ENCODE assay signal across 11 mouse cellular contexts in genomic region chr19:44510534-44511175, GRCm38 (mm10). TPM values are rescaled to one million over a fixed set of nuclear protein-coding genes. Genes with fewer than 3 reads are reported as not detected.
DNase-seq lines count a peak whose midpoint lies in the region; ATAC-seq and TF ChIP-seq lines count a peak whose summit lies in the region.
"Had no signal": no experiment of that assay in that cellular context is flagged by ENCODE, and none has a peak within 500 bp of the region (broad histone marks: within the 10 kb centered on the region; RNA-seq: fewer than 3 reads in every experiment).

No protein-coding gene starts in this region.

- H3K36me3 ChIP-seq in heart, embryonic 13.5 days, result no peaks in the 10 kb centered on the region
- no peaks in the 10 kb centered on the region for H3K36me3 ChIP-seq in hindbrain, postnatal 0 days (ENCODE audit: insufficient read depth, low read length)
- no peaks in the 10 kb centered on the region for H3K36me3 ChIP-seq in neural tube, embryonic 11.5 days (ENCODE audit: control insufficient read depth, insufficient read depth, low read length)

- H3K9ac ChIP-seq in heart, embryonic 13.5 days, result no peak overlapping the region
- H3K9ac ChIP-seq in hindbrain, postnatal 0 days (replicated peaks; ENCODE audit: low read length), result no peak overlapping the region
- no peak overlapping the region for H3K9ac ChIP-seq in neural tube, embryonic 11.5 days (ENCODE audit: low read length)

- peaks cover 86% of the 10 kb centered on the region for H3K27me3 ChIP-seq in heart, embryonic 13.5 days (replicated peaks)
- peaks cover 68% of the 10 kb centered on the region for H3K27me3 ChIP-seq in hindbrain, postnatal 0 days (ENCODE audit: insufficient read depth, low read length)
- H3K27me3 ChIP-seq in neural tube, embryonic 11.5 days (ENCODE audit: control insufficient read depth, insufficient read depth, low read length), result peaks cover 48% of the 10 kb centered on the region

- no peak for TF ChIP-seq CTCF in hindbrain, postnatal 0 days (IDR thresholded peaks at IDR 0.05; ENCODE audit: low read depth)

- WGBS in heart, embryonic 13.5 days, result 8% methylated on average over 12 of the region's 12 CpGs
- 6% methylated on average over 12 of the region's 12 CpGs for WGBS in hindbrain, postnatal 0 days
- WGBS in neural tube, embryonic 11.5 days, result 10% methylated on average over 12 of the region's 12 CpGs

- H3K9me3 ChIP-seq in heart, embryonic 13.5 days, result no peaks in the 10 kb centered on the region
- no peaks in the 10 kb centered on the region for H3K9me3 ChIP-seq in hindbrain, postnatal 0 days (ENCODE audit: low read length)
- no peaks in the 10 kb centered on the region for H3K9me3 ChIP-seq in neural tube, embryonic 11.5 days (ENCODE audit: control insufficient read depth, low read length)

- ATAC-seq in heart, embryonic 13.5 days (ENCODE audit: extremely low read depth, insufficient number of reproducible peaks, low FRiP score, low TSS enrichment), result no peak
- no peak for ATAC-seq in hindbrain, postnatal 0 days
- ATAC-seq in neural tube, embryonic 11.5 days (ENCODE audit: insufficient read depth, low FRiP score, low TSS enrichment), result no peak
- no peak for ATAC-seq in activated CD4-positive, CD25-positive, alpha-beta regulatory T cell, adult 4 months
- ATAC-seq: inflammation-experienced regulatory T-cells, adult 6 months had no signal

- H3K4me3 ChIP-seq in heart, embryonic 13.5 days, result peak overlapping the region; percentile 58
- peak overlapping the region; percentile 45; the same call in 1 of the 2 replicates for H3K4me3 ChIP-seq in hindbrain, postnatal 0 days (ENCODE audit: low read length)
- peak overlapping the region; percentile 47 for H3K4me3 ChIP-seq in neural tube, embryonic 11.5 days (ENCODE audit: low read depth, low read length)

- peaks cover 31% of the 10 kb centered on the region for H3K4me1 ChIP-seq in heart, embryonic 13.5 days
- H3K4me1 ChIP-seq in hindbrain, postnatal 0 days (ENCODE audit: insufficient read depth, low read length), result peaks cover 4% of the 10 kb centered on the region
- H3K4me1 ChIP-seq in neural tube, embryonic 11.5 days (ENCODE audit: control insufficient read depth, insufficient read depth, low read length), result peaks cover 18% of the 10 kb centered on the region

- no peak for DNase-seq in heart, postnatal 4 days
- peak; percentile 32 for DNase-seq in R1 (ENCODE audit: low read depth, low spot score)
- DNase-seq in hindbrain, postnatal 0 days (ENCODE audit: low spot score), result no peak
- DNase-seq in neural tube, embryonic 11.5 days (ENCODE audit: low spot score), result no peak
- DNase-seq in retina, embryonic 14.5 days (ENCODE audit: low spot score), result no peak
- no peak for DNase-seq in urinary bladder, postnatal 36 days (ENCODE audit: low spot score in 2 of 2)
- DNase-seq: cerebellum, adult 11 months had no signal

- peak overlapping the region; percentile 98 for H3K4me2 ChIP-seq in heart, embryonic 13.5 days
- H3K4me2 ChIP-seq in hindbrain, postnatal 0 days (ENCODE audit: low read depth, low read length), result peak overlapping the region; percentile 76
- peak overlapping the region; percentile 86 for H3K4me2 ChIP-seq in neural tube, embryonic 11.5 days (ENCODE audit: low read depth)

- no peak overlapping the region for H3K27ac ChIP-seq in heart, embryonic 13.5 days (replicated peaks)
- no peak overlapping the region for H3K27ac ChIP-seq in hindbrain, postnatal 0 days
- no peak overlapping the region for H3K27ac ChIP-seq in neural tube, embryonic 11.5 days (ENCODE audit: low read depth, low read length)

RNA-seq across cellular contexts. Expression of gene Wnt8b, which starts 17.4 kb away (rescaled TPM):
- polyA plus RNA-seq in heart, embryonic 13.5 days (2015; fragmentation: Nextera tagmentation; extraction: Ambion mirVana), result not detected in 2 replicates
- not detected for total RNA-seq in heart, postnatal 4 days (2021)
- 0.14 and 1.4 TPM in 2 replicates for total RNA-seq in hindbrain, postnatal 0 days (2014; rRNA removed)
- not detected in 2 replicates for polyA plus RNA-seq in hindbrain, postnatal 0 days (2015; fragmentation: Nextera tagmentation; extraction: Ambion mirVana)
- polyA plus RNA-seq in neural tube, embryonic 11.5 days (2014; fragmentation: Nextera tagmentation; extraction: Ambion mirVana), result 0.45 and 0.46 TPM in 2 replicates
- polyA plus RNA-seq in activated CD4-positive, CD25-positive, alpha-beta regulatory T cell, adult 4 months (2017; shearing (Covaris generic)), result not detected
- total RNA-seq: neutrophil, adult 5-6 weeks had no signal
- polyA plus RNA-seq: inflammation-experienced regulatory T-cells, adult 6 months had no signal

RNA-seq across cellular contexts. Expression of gene Sec31b, which starts 35.0 kb away (rescaled TPM):
- 0.96 and 0.98 TPM in 2 replicates for polyA plus RNA-seq in heart, embryonic 13.5 days (2015; fragmentation: Nextera tagmentation; extraction: Ambion mirVana)
- 1 to 10 TPM; 3.9 to 4.2 TPM for total RNA-seq in heart, postnatal 4 days (2021)
- total RNA-seq in hindbrain, postnatal 0 days (2014; rRNA removed), result 0.36 and 0.63 TPM in 2 replicates
- polyA plus RNA-seq in hindbrain, postnatal 0 days (2015; fragmentation: Nextera tagmentation; extraction: Ambion mirVana), result 0.32 and 0.33 TPM in 2 replicates
- polyA plus RNA-seq in neural tube, embryonic 11.5 days (2014; fragmentation: Nextera tagmentation; extraction: Ambion mirVana), result 0.31 and 0.37 TPM in 2 replicates
- polyA plus RNA-seq in activated CD4-positive, CD25-positive, alpha-beta regulatory T cell, adult 4 months (2017; shearing (Covaris generic)), result 1 to 10 TPM in 1 of 2 experiments, under 1 TPM in 1; 0.62 to 1.5 TPM

RNA-seq across cellular contexts. Expression of gene Gm20538, which starts 42.0 kb away (rescaled TPM):
- polyA plus RNA-seq in heart, embryonic 13.5 days (2015; fragmentation: Nextera tagmentation; extraction: Ambion mirVana), result not detected in 2 replicates
- total RNA-seq in heart, postnatal 4 days (2021), result not detected
- not detected in 2 replicates for total RNA-seq in hindbrain, postnatal 0 days (2014; rRNA removed)
- not detected in 2 replicates for polyA plus RNA-seq in hindbrain, postnatal 0 days (2015; fragmentation: Nextera tagmentation; extraction: Ambion mirVana)
- not detected in 2 replicates for polyA plus RNA-seq in neural tube, embryonic 11.5 days (2014; fragmentation: Nextera tagmentation; extraction: Ambion mirVana)
- 1 to 10 TPM in 1 of 2 experiments, not detected in 1; 2.1 TPM for polyA plus RNA-seq in activated CD4-positive, CD25-positive, alpha-beta regulatory T cell, adult 4 months (2017; shearing (Covaris generic))
- polyA plus RNA-seq: inflammation-experienced regulatory T-cells, adult 6 months had no signal

RNA-seq across cellular contexts. Expression of gene Ndufb8, which starts 44.6 kb away (rescaled TPM):
- polyA plus RNA-seq in heart, embryonic 13.5 days (2015; fragmentation: Nextera tagmentation; extraction: Ambion mirVana), result 887 and 1,052 TPM in 2 replicates
- 1,000 to 10,000 TPM; 1,200 to 1,283 TPM for total RNA-seq in heart, postnatal 4 days (2021)
- total RNA-seq in hindbrain, postnatal 0 days (2014; rRNA removed), result 500 and 558 TPM in 2 replicates
- 932 and 959 TPM in 2 replicates for polyA plus RNA-seq in hindbrain, postnatal 0 days (2015; fragmentation: Nextera tagmentation; extraction: Ambion mirVana)
- 525 and 556 TPM in 2 replicates for polyA plus RNA-seq in neural tube, embryonic 11.5 days (2014; fragmentation: Nextera tagmentation; extraction: Ambion mirVana)
- 100 to 1,000 TPM; 300 to 321 TPM for polyA plus RNA-seq in activated CD4-positive, CD25-positive, alpha-beta regulatory T cell, adult 4 months (2017; shearing (Covaris generic))

RNA-seq across cellular contexts. Expression of gene Hif1an, which starts 52.0 kb away (rescaled TPM):
- polyA plus RNA-seq in heart, embryonic 13.5 days (2015; fragmentation: Nextera tagmentation; extraction: Ambion mirVana), result 23.5 and 23.9 TPM in 2 replicates
- 10 to 100 TPM; 43.7 to 44.5 TPM for total RNA-seq in heart, postnatal 4 days (2021)
- total RNA-seq in hindbrain, postnatal 0 days (2014; rRNA removed), result 10.2 and 12.7 TPM in 2 replicates
- polyA plus RNA-seq in hindbrain, postnatal 0 days (2015; fragmentation: Nextera tagmentation; extraction: Ambion mirVana), result 18.1 and 19.4 TPM in 2 replicates
- 29.0 and 29.3 TPM in 2 replicates for polyA plus RNA-seq in neural tube, embryonic 11.5 days (2014; fragmentation: Nextera tagmentation; extraction: Ambion mirVana)
- 10 to 100 TPM; 18.8 to 23.4 TPM for polyA plus RNA-seq in activated CD4-positive, CD25-positive, alpha-beta regulatory T cell, adult 4 months (2017; shearing (Covaris generic))
